Mouse (Mus musculus) forebrain, embryonic 16.5 days (tissue): ENCODE results near the gene Syt13. TPM values are rescaled to one million over a fixed set of nuclear protein-coding genes. Genes with fewer than 3 reads are reported as not detected.

Experiments
- ATAC-seq: fragments of 200-750 bp; cut with Nextera tagmentation; 2 replicates; pipeline ENCODE4 v1.8.0; 2017; ENCODE audit warnings: mild to moderate bottlenecking, moderate library complexity
- H3K27ac ChIP-seq: fragments of 300-500 bp; sonication (generic); 2 replicates; pipeline ENCODE4 v1.5.1; 2014; ENCODE audit warnings: low read length, control low read depth
- H3K27me3 ChIP-seq: fragments of 300-500 bp; sonication (generic); replicated peaks from 2 replicates; pipeline ENCODE4 v1.6.1; 2014; ENCODE audit warnings: low read length; ENCODE audit not compliant: control insufficient read depth, insufficient read depth
- H3K36me3 ChIP-seq: fragments of 300-500 bp; sonication (generic); 2 replicates; pipeline ENCODE4 v1.6.1; 2014; ENCODE audit not compliant: control insufficient read depth, insufficient read depth
- H3K4me1 ChIP-seq: fragments of 300-500 bp; sonication (generic); replicated peaks from 2 replicates; pipeline ENCODE4 v1.6.1; 2014; ENCODE audit warnings: low read length; ENCODE audit not compliant: control insufficient read depth, insufficient read depth
- H3K4me2 ChIP-seq: fragments of 300-500 bp; sonication (generic); 2 replicates; pipeline ENCODE4 v1.6.1; 2014; ENCODE audit warnings: mild to moderate bottlenecking, low read length, control low read depth
- H3K4me3 ChIP-seq: fragments of 300-500 bp; sonication (generic); replicated peaks from 2 replicates; pipeline ENCODE4 v1.5.1; 2014; ENCODE audit warnings: mild to moderate bottlenecking, low read length, control low read depth
- H3K9ac ChIP-seq: fragments of 300-500 bp; sonication (generic); replicated peaks from 2 replicates; pipeline ENCODE4 v1.6.1; 2014; ENCODE audit warnings: low read depth, low read length, control low read depth
- H3K9me3 ChIP-seq: fragments of 300-500 bp; sonication (generic); 2 replicates; pipeline ENCODE4 v1.6.1; 2016; ENCODE audit warnings: low read length; ENCODE audit not compliant: control insufficient read depth
- WGBS: fragments of 180-500 bp; shearing (Covaris S2); extraction: QIAGEN DNeasy Blood & Tissue Kit; methylation state at CpG from one replicate; pipeline ENCODE4 v1.1.7; 2014; 5-methylcytosine and 5-hydroxymethylcytosine counted together
- polyA plus RNA-seq: library from polyadenylated mRNA; unstranded; fragments of >200 nt; fragmentation: Nextera tagmentation; extraction: Ambion mirVana; gene quantifications from 2 replicates; pipeline ENCODE4 v1.2.1, GENCODE M21; 2015

The Syt13 gene
- polyA plus RNA-seq, 1 experiment from 2014 or later = 24.0 TPM

GRCm38 (mm10) chr2:92938827-92939226, 23.9 kb downstream of the Syt13 start:
- Histone ChIP-seq H3K27me3 (no peaks in the 10 kb centered on the region), H3K9ac (no peak overlapping the region), H3K4me3 (no peak overlapping the region), H3K27ac (no peak overlapping the region), H3K36me3 (no peaks in the 10 kb centered on the region), H3K9me3 (no peaks in the 10 kb centered on the region), H3K4me2 (no peak overlapping the region), H3K4me1 (peaks cover 9% of the 10 kb centered on the region)
- WGBS = 95% methylated on average over 6 of the region's 7 CpGs
- no peak for ATAC-seq

GRCm38 (mm10) chr2:92940963-92941362, 26.1 kb downstream of the Syt13 start:
- H3K9ac ChIP-seq = no peak overlapping the region
- no peaks in the 10 kb centered on the region for H3K36me3 ChIP-seq
- H3K9me3 ChIP-seq = no peaks in the 10 kb centered on the region
- 89% methylated on average over 9 of the region's 9 CpGs for WGBS
- no peaks in the 10 kb centered on the region for H3K27me3 ChIP-seq
- no peak for ATAC-seq
- no peak overlapping the region for H3K4me2 ChIP-seq
- no peak overlapping the region for H3K27ac ChIP-seq
- no peaks in the 10 kb centered on the region for H3K4me1 ChIP-seq
- H3K4me3 ChIP-seq = no peak overlapping the region

- Histone ChIP-seq H3K4me3 (no peak overlapping the region), H3K9me3 (no peaks in the 10 kb centered on the region), H3K27ac (no peak overlapping the region), H3K27me3 (no peaks in the 10 kb centered on the region), H3K36me3 (no peaks in the 10 kb centered on the region), H3K9ac (no peak overlapping the region), H3K4me2 (no peak overlapping the region), H3K4me1 (no peaks in the 10 kb centered on the region)
- WGBS = 84% methylated on average over 3 of the region's 3 CpGs
- no peak for ATAC-seq
Observed at GRCm38 (mm10) chr2:92941463-92941862, 26.6 kb downstream of the Syt13 start.

GRCm38 (mm10) chr2:92943406-92943805, 28.5 kb downstream of the Syt13 start:
- Histone ChIP-seq H3K4me3 (no peak overlapping the region), H3K9ac (no peak overlapping the region), H3K4me1 (peaks cover 6% of the 10 kb centered on the region), H3K9me3 (no peaks in the 10 kb centered on the region), H3K36me3 (no peaks in the 10 kb centered on the region), H3K4me2 (no peak overlapping the region), H3K27ac (no peak overlapping the region), H3K27me3 (no peaks in the 10 kb centered on the region)
- no peak for ATAC-seq
- 90% methylated on average over 3 of the region's 3 CpGs for WGBS

GRCm38 (mm10) chr2:92944356-92944755, 29.5 kb downstream of the Syt13 start:
- H3K4me1 ChIP-seq = peaks cover 6% of the 10 kb centered on the region
- WGBS = 93% methylated on average over 3 of the region's 3 CpGs
- H3K9ac ChIP-seq = no peak overlapping the region
- no peaks in the 10 kb centered on the region for H3K9me3 ChIP-seq
- no peaks in the 10 kb centered on the region for H3K27me3 ChIP-seq
- no peak overlapping the region for H3K4me2 ChIP-seq
- no peaks in the 10 kb centered on the region for H3K36me3 ChIP-seq
- no peak overlapping the region for H3K4me3 ChIP-seq
- no peak for ATAC-seq
- H3K27ac ChIP-seq = no peak overlapping the region

GRCm38 (mm10) chr2:92945125-92945746, 30.3 kb downstream of the Syt13 start:
- no peak overlapping the region for H3K4me2 ChIP-seq
- no peak overlapping the region for H3K4me3 ChIP-seq
- no peaks in the 10 kb centered on the region for H3K9me3 ChIP-seq
- WGBS = 91% methylated on average over 11 of the region's 11 CpGs
- H3K4me1 ChIP-seq = peaks cover 6% of the 10 kb centered on the region
- H3K36me3 ChIP-seq = no peaks in the 10 kb centered on the region
- no peaks in the 10 kb centered on the region for H3K27me3 ChIP-seq
- H3K27ac ChIP-seq = no peak overlapping the region
- no peak for ATAC-seq
- no peak overlapping the region for H3K9ac ChIP-seq

GRCm38 (mm10) chr2:92945824-92946598, 31.1 kb downstream of the Syt13 start:
- no peaks in the 10 kb centered on the region for H3K36me3 ChIP-seq
- H3K27me3 ChIP-seq = no peaks in the 10 kb centered on the region
- no peak overlapping the region for H3K27ac ChIP-seq
- no peak overlapping the region for H3K4me3 ChIP-seq
- H3K9ac ChIP-seq = no peak overlapping the region
- no peak overlapping the region for H3K4me2 ChIP-seq
- peaks cover 6% of the 10 kb centered on the region for H3K4me1 ChIP-seq
- no peak for ATAC-seq
- H3K9me3 ChIP-seq = no peaks in the 10 kb centered on the region
- WGBS = 89% methylated on average over 11 of the region's 11 CpGs

- no peak overlapping the region for H3K9ac ChIP-seq
- H3K27me3 ChIP-seq = no peaks in the 10 kb centered on the region
- no peak overlapping the region for H3K4me2 ChIP-seq
- H3K4me3 ChIP-seq = no peak overlapping the region
- ATAC-seq = no peak
- H3K9me3 ChIP-seq = no peaks in the 10 kb centered on the region
- no peaks in the 10 kb centered on the region for H3K36me3 ChIP-seq
- H3K27ac ChIP-seq = no peak overlapping the region
- WGBS = 13% methylated on average over 12 of the region's 12 CpGs
- peaks cover 6% of the 10 kb centered on the region for H3K4me1 ChIP-seq
Observed at GRCm38 (mm10) chr2:92947981-92948698, 33.2 kb downstream of the Syt13 start.

GRCm38 (mm10) chr2:92948699-92949300, 33.9 kb downstream of the Syt13 start:
- H3K4me3 ChIP-seq = no peak overlapping the region
- H3K9ac ChIP-seq = no peak overlapping the region
- no peak overlapping the region for H3K27ac ChIP-seq
- H3K9me3 ChIP-seq = no peaks in the 10 kb centered on the region
- no peaks in the 10 kb centered on the region for H3K27me3 ChIP-seq
- no peaks in the 10 kb centered on the region for H3K36me3 ChIP-seq
- ATAC-seq = no peak
- 55% methylated on average over 7 of the region's 7 CpGs for WGBS
- no peak overlapping the region for H3K4me2 ChIP-seq
- H3K4me1 ChIP-seq = peaks cover 6% of the 10 kb centered on the region
